Mouse (Mus musculus) hindbrain, embryonic 12.5 days (tissue): ENCODE data around the gene Cdk4. TPM values are rescaled to one million over a fixed set of nuclear protein-coding genes. Genes with fewer than 3 reads are reported as not detected.
A peak's percentile ranks its signal among the peaks of the same experiment; 100 is the strongest.

ENCODE experiments used
- ATAC-seq: fragments of 200-750 bp; cut with Nextera tagmentation; 2 replicates; pipeline ENCODE4 v1.8.0; 2017; ENCODE audit warnings: moderate TSS enrichment; ENCODE audit not compliant: low FRiP score
- H3K27ac ChIP-seq: fragments of 300-500 bp; sonication (generic); 2 replicates; pipeline ENCODE4 v1.5.1; 2016; ENCODE audit warnings: mild to moderate bottlenecking
- H3K27me3 ChIP-seq: fragments of 300-500 bp; sonication (generic); 2 replicates; pipeline ENCODE4 v1.6.1; 2016; ENCODE audit warnings: mild to moderate bottlenecking
- H3K36me3 ChIP-seq: fragments of 300-500 bp; sonication (generic); 2 replicates; pipeline ENCODE4 v1.6.1; 2016; ENCODE audit warnings: mild to moderate bottlenecking
- H3K4me1 ChIP-seq: fragments of 300-500 bp; sonication (generic); 2 replicates; pipeline ENCODE4 v1.6.1; 2016
- H3K4me2 ChIP-seq: fragments of 300-500 bp; sonication (generic); replicated peaks from 2 replicates; pipeline ENCODE4 v1.6.1; 2016; ENCODE audit warnings: mild to moderate bottlenecking
- H3K4me3 ChIP-seq: fragments of 300-500 bp; sonication (generic); 2 replicates; pipeline ENCODE4 v1.5.1; 2016; ENCODE audit warnings: mild to moderate bottlenecking
- H3K9ac ChIP-seq: fragments of 300-500 bp; sonication (generic); 2 replicates; pipeline ENCODE4 v1.6.1; 2016; ENCODE audit warnings: mild to moderate bottlenecking, moderate library complexity
- H3K9me3 ChIP-seq: fragments of 300-500 bp; sonication (generic); replicated peaks from 2 replicates; pipeline ENCODE4 v1.6.1; 2016; ENCODE audit warnings: mild to moderate bottlenecking
- WGBS: fragments of 180-500 bp; shearing (Covaris S2); methylation state at CpG from one replicate; pipeline ENCODE4 v1.1.7; 2016; 5-methylcytosine and 5-hydroxymethylcytosine counted together
- polyA plus RNA-seq: library from polyadenylated mRNA; unstranded; fragments of >200 nt; fragmentation: Nextera tagmentation; extraction: Ambion mirVana; gene quantifications from 2 replicates; pipeline ENCODE4 v1.2.1, GENCODE M21; 2016

The Cdk4 gene
- polyA plus RNA-seq, 1 experiment from 2014 or later = 1,814 TPM

GRCm38 (mm10) chr10:127091507-127092396 is 28.4 kb downstream of the Cdk4 start:
- 9% methylated on average over 49 of the region's 51 CpGs for WGBS

GRCm38 (mm10) chr10:127092742-127093141 is 29.4 kb downstream of the Cdk4 start:
- peaks cover 22% of the 10 kb centered on the region for H3K4me1 ChIP-seq
- H3K27me3 ChIP-seq = peaks cover 61% of the 10 kb centered on the region
- no peak overlapping the region for H3K4me3 ChIP-seq
- no peak for ATAC-seq
- 62% methylated on average over 4 of the region's 4 CpGs for WGBS
- H3K9ac ChIP-seq = no peak overlapping the region
- no peak overlapping the region for H3K4me2 ChIP-seq
- H3K9me3 ChIP-seq = no peaks in the 10 kb centered on the region
- H3K27ac ChIP-seq = no peak overlapping the region
- peaks cover 36% of the 10 kb centered on the region for H3K36me3 ChIP-seq

More at GRCm38 (mm10) chr10:127091507-127092396, 28.4 kb downstream of the Cdk4 start:
- Histone ChIP-seq H3K4me3 (peak overlapping the region; percentile 18), H3K27me3 (peaks cover 69% of the 10 kb centered on the region), H3K4me2 (peak overlapping the region; percentile 44), H3K9me3 (no peaks in the 10 kb centered on the region), H3K9ac (peak overlapping the region; percentile 33), H3K36me3 (peaks cover 30% of the 10 kb centered on the region), H3K4me1 (peaks cover 22% of the 10 kb centered on the region), H3K27ac (no peak overlapping the region)
- peak; percentile 41; the same call in 1 of the 2 replicates for ATAC-seq

GRCm38 (mm10) chr10:127094382-127094802 is 31.1 kb downstream of the Cdk4 start:
- peaks cover 47% of the 10 kb centered on the region for H3K36me3 ChIP-seq
- ATAC-seq = no peak
- peaks cover 22% of the 10 kb centered on the region for H3K4me1 ChIP-seq
- no peak overlapping the region for H3K4me3 ChIP-seq
- H3K27ac ChIP-seq = no peak overlapping the region
- WGBS = 58% methylated on average over 7 of the region's 7 CpGs
- no peaks in the 10 kb centered on the region for H3K9me3 ChIP-seq
- H3K4me2 ChIP-seq = no peak overlapping the region
- H3K27me3 ChIP-seq = peaks cover 44% of the 10 kb centered on the region
- no peak overlapping the region for H3K9ac ChIP-seq

GRCm38 (mm10) chr10:127098514-127098913 is 35.2 kb downstream of the Cdk4 start:
- Histone ChIP-seq H3K9ac (no peak overlapping the region), H3K4me3 (no peak overlapping the region), H3K27ac (no peak overlapping the region), H3K27me3 (peaks cover 4% of the 10 kb centered on the region), H3K4me2 (no peak overlapping the region), H3K9me3 (no peaks in the 10 kb centered on the region), H3K36me3 (peaks cover 61% of the 10 kb centered on the region), H3K4me1 (peaks cover 4% of the 10 kb centered on the region)
- WGBS = 79% methylated on average over 20 of the region's 20 CpGs
- no peak for ATAC-seq

GRCm38 (mm10) chr10:127099191-127099590 is 35.9 kb downstream of the Cdk4 start:
- 85% methylated on average over 10 of the region's 10 CpGs for WGBS
- no peak for ATAC-seq

GRCm38 (mm10) chr10:127099868-127100267 is 36.5 kb downstream of the Cdk4 start:
- no peaks in the 10 kb centered on the region for H3K27me3 ChIP-seq
- no peaks in the 10 kb centered on the region for H3K4me1 ChIP-seq
- no peak overlapping the region for H3K4me2 ChIP-seq
- H3K9me3 ChIP-seq = no peaks in the 10 kb centered on the region
- no peak overlapping the region for H3K27ac ChIP-seq
- ATAC-seq = no peak
- no peak overlapping the region for H3K9ac ChIP-seq
- H3K4me3 ChIP-seq = no peak overlapping the region
- 95% methylated on average over 15 of the region's 15 CpGs for WGBS
- H3K36me3 ChIP-seq = peaks cover 60% of the 10 kb centered on the region

More at GRCm38 (mm10) chr10:127099191-127099590, 35.9 kb downstream of the Cdk4 start:
- Histone ChIP-seq H3K27me3 (no peaks in the 10 kb centered on the region), H3K9me3 (no peaks in the 10 kb centered on the region), H3K27ac (no peak overlapping the region), H3K9ac (no peak overlapping the region), H3K4me1 (peaks cover 4% of the 10 kb centered on the region), H3K36me3 (peaks cover 61% of the 10 kb centered on the region), H3K4me3 (no peak overlapping the region), H3K4me2 (no peak overlapping the region)

- Histone ChIP-seq H3K9ac (no peak overlapping the region), H3K36me3 (peaks cover 57% of the 10 kb centered on the region), H3K4me2 (no peak overlapping the region), H3K4me1 (no peaks in the 10 kb centered on the region), H3K27me3 (no peaks in the 10 kb centered on the region), H3K9me3 (no peaks in the 10 kb centered on the region), H3K4me3 (no peak overlapping the region), H3K27ac (no peak overlapping the region)
- no peak for ATAC-seq
- 90% methylated on average over 8 of the region's 8 CpGs for WGBS
Observed at GRCm38 (mm10) chr10:127100414-127100813, 37.1 kb downstream of the Cdk4 start.

GRCm38 (mm10) chr10:127101151-127101550 is 37.8 kb downstream of the Cdk4 start:
- Histone ChIP-seq H3K27me3 (no peaks in the 10 kb centered on the region), H3K4me2 (no peak overlapping the region), H3K27ac (no peak overlapping the region), H3K4me1 (no peaks in the 10 kb centered on the region), H3K36me3 (peaks cover 53% of the 10 kb centered on the region), H3K9me3 (no peaks in the 10 kb centered on the region), H3K4me3 (no peak overlapping the region), H3K9ac (no peak overlapping the region)
- no peak for ATAC-seq
- 84% methylated on average over 6 of the region's 6 CpGs for WGBS

GRCm38 (mm10) chr10:127103631-127104030 is 40.3 kb downstream of the Cdk4 start:
- no peak overlapping the region for H3K4me2 ChIP-seq
- H3K27me3 ChIP-seq = no peaks in the 10 kb centered on the region
- H3K4me1 ChIP-seq = no peaks in the 10 kb centered on the region
- no peak overlapping the region for H3K27ac ChIP-seq
- H3K4me3 ChIP-seq = no peak overlapping the region
- peaks cover 39% of the 10 kb centered on the region for H3K36me3 ChIP-seq
- 84% methylated on average over 7 of the region's 7 CpGs for WGBS
- H3K9ac ChIP-seq = no peak overlapping the region
- no peaks in the 10 kb centered on the region for H3K9me3 ChIP-seq
- ATAC-seq = no peak

GRCm38 (mm10) chr10:127107563-127108261 is 44.4 kb downstream of the Cdk4 start:
- Histone ChIP-seq H3K27ac (no peak overlapping the region), H3K4me3 (no peak overlapping the region), H3K9me3 (no peaks in the 10 kb centered on the region), H3K27me3 (no peaks in the 10 kb centered on the region), H3K36me3 (peaks cover 30% of the 10 kb centered on the region), H3K9ac (no peak overlapping the region), H3K4me2 (no peak overlapping the region), H3K4me1 (no peaks in the 10 kb centered on the region)
- 91% methylated on average over 16 of the region's 16 CpGs for WGBS
- no peak for ATAC-seq

- no peak overlapping the region for H3K4me2 ChIP-seq
- no peak for ATAC-seq
- peaks cover 35% of the 10 kb centered on the region for H3K36me3 ChIP-seq
- no peaks in the 10 kb centered on the region for H3K4me1 ChIP-seq
- H3K27ac ChIP-seq = no peak overlapping the region
- no peaks in the 10 kb centered on the region for H3K9me3 ChIP-seq
- no peaks in the 10 kb centered on the region for H3K27me3 ChIP-seq
- WGBS = 78% methylated on average over 3 of the region's 3 CpGs
- no peak overlapping the region for H3K4me3 ChIP-seq
- no peak overlapping the region for H3K9ac ChIP-seq
Observed at GRCm38 (mm10) chr10:127108262-127108583, 44.9 kb downstream of the Cdk4 start.

- no peak for ATAC-seq
- Histone ChIP-seq H3K9me3 (no peaks in the 10 kb centered on the region), H3K27ac (no peak overlapping the region), H3K4me3 (no peak overlapping the region), H3K27me3 (no peaks in the 10 kb centered on the region), H3K9ac (no peak overlapping the region), H3K36me3 (peaks cover 45% of the 10 kb centered on the region), H3K4me1 (no peaks in the 10 kb centered on the region), H3K4me2 (no peak overlapping the region)
- WGBS = 91% methylated on average over 15 of the region's 15 CpGs
Observed at GRCm38 (mm10) chr10:127111001-127111887, 47.9 kb downstream of the Cdk4 start.
